Mouse (Mus musculus) urinary bladder, postnatal 14 days (tissue): ENCODE measurements at regions not wholly inside any gene's neighbourhood (a gene's known extent, or its start where the extent isn't known, plus 50 kb on each side); places are given as distances from the start of the nearest gene placed in this dataset.

Experiments used
- DNase-seq: peaks from one replicate; pipeline ENCODE4 v3.0.0; 2021; ENCODE audit warnings: low spot score

DNA sequence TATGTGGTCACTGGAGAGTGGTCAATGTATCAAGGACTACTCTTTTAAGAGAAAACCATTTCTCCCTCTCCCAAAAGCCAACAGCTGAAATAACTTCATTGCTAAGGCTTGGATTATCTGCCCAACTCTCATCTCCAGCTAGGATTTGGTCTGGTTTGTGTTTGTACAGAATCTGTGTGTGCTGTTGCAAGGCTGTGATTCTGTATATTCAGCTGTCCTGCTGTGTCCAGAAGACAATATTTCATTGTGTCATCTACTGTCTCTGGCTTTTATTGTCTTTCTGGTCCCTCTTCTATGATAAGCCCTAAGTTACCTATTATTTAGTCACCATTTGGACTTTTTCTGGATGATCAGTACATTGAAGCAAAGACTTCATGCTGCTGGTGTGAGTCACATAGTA lies 110.9 kb downstream of the Cenpc1 start:
- DNase-seq = no peak

DNA sequence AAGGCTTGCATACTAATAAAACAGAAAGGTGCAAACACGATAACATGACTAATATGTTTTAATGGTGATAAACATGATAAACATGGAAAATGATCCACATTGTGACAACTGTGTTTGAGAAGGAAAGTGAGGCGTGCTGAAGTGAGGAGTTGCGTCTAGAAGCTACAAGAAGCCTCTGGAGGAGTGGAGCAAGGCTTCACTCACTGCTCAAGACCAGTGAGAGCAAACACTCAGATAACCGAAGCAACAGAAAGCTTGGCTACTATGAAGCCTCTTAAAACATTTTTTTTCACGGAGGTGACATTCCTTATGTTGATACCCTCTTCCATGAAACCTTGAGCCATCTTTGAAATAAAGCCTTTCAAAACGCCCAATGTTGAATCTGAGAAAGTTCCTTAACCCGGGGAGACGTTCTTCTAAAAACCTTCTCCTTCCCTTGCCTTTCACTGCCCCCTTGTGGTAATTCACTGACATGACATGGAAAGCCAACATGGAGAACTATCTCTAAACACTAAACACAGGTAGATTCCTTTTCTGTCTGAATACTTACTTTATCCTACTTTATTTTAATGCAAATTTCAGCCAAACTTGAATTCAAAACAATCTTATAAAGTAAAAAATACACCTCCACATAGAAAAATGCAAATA lies 128.6 kb downstream of the Cenpc1 start:
- peak; percentile 21 for DNase-seq

DNA sequence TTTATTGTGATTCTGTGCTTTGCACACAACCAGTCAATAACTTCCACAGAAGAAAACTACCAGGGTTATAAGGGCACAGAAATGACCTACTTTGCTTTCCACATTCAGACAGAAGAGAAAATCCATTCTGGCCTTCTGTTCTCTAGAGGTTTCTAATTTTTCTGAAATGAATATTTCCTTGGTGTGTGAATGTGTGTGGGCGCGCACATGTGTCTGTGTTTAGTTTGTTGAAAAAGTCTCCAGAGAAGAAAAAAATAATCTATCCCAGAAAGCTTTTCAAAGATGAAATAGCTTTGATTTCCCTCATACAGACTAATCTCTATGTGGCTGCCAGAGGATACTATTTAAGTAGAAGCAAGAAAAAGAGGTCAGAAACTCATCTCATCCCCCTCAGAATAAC lies 147.1 kb downstream of the Cenpc1 start:
- no peak for DNase-seq

DNA sequence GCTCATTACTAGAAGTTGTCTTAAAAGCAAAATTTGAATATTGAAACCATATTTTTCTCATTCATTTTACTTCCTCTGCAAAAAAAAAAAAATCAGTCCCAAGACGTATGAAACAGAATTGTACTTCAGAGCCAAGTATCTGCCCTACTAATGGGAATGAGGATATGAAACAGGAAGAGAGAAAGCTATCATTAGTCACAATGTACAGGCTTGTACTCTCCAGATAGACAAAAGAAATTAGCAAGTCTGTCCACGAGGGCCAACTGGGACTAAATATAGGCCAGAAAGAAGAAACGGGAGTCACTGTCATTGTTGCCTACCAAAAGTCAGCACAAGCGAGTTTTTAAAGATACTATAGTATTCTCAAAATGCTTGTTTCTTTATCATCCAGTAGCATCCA lies 150.4 kb downstream of the Cenpc1 start:
- no peak for DNase-seq

DNA sequence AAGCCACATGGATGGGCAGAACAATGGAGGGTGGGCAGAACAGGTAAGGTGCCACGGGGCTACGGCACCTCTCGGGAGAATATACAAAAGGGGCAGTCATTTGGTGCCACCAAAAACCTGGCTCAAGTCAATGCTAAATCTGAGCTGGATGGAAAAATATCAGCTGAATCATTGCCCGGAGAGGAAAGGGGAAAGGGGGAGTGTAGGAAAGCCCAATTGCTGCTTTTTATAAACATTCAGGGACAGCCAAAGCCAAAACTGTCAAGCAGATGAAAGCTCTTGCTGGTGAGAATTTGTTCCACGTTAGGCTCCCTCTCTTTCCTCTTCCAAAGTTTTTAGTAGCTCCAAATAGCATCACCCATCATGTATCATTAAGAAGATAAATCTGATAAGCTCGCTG lies 168.9 kb downstream of the Cenpc1 start:
- DNase-seq = no peak

DNA sequence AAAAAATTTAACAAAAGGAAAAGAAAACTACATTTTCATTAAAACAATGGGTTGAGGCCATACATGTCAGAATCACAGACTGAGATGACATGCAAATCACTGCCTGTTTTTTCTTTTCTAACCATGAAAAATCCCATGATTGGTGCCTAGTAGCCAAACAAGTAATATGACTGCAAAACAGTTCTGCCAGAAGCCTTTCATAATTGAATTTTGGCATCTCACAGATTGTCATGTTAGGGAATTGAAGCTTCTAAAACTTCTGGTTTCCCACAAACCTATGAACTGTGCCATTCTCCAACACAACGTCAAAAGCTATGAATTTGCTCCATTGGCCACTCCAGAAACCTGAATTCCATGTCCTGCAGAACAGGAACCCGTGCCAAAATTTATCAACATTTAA lies 169.6 kb downstream of the Cenpc1 start:
- no peak for DNase-seq

DNA sequence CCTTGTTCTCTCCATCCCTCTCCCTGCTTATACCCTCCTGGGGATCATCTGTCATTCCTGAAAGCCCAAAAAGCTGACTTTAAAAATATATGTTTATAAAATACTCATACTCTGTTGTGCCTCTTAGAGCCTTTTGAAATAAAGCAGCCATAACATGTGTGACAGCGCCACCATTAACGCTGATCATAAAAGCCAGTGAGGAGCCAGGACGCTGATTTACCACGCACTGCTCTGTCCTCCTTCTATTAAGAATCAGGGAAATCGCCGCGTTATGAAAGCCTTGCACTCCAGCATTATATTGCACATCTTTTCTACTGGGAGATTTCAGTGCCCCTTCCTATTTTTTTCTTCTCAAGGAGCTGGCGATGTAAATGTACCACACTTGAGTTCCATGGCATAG lies 195.1 kb downstream of the Cenpc1 start:
- DNase-seq = no peak

DNA sequence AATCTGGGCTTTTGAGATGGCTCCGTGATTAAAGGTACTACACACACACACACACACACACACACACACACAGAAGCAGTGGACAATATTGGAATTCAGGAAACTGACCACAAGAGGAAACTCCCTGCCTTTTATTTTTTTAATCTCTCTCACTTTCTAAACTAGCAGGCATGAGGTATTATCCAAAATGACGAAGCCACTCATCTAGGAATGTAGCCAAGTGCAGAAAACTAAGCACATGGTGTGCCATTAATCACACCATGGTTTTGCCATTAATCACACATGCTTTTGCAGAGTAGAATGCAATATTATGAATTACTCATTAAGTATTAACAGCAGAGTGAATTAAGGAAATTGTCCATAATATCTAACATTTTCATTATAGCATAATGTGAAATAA lies 232.8 kb downstream of the Cenpc1 start:
- no peak for DNase-seq

DNA sequence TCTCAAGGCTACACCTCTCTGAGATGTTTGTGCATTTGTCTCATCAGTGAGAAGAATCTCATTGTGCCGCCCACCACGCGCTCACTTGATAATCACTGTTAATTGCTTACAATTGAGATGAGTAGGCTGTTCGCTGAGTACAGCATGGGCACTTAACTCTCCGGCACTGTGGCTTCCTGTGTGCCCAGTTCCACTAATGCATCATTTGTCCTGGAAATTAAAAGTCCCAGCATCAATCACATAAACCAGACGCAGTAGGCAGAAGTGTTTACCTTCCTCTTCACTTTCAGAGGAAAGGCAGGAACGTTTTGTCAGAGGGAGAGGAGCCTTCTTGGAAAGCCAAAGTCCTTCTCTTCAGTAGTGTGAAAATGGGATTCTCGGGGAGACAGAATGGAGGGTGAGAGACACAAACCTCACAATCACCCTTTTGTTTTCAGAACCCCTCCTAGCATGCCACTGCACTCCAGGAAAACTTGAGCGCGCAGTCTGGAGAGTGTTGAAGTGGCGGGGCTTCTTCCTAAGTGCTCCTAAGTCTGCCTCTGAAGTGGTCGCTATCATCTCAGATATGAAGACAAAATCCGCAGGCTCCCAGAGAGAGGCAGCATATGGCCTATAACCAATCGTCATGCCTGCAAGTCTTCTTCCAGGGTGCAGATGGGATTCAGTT lies 269.7 kb downstream of the Cenpc1 start:
- DNase-seq = no peak

DNA sequence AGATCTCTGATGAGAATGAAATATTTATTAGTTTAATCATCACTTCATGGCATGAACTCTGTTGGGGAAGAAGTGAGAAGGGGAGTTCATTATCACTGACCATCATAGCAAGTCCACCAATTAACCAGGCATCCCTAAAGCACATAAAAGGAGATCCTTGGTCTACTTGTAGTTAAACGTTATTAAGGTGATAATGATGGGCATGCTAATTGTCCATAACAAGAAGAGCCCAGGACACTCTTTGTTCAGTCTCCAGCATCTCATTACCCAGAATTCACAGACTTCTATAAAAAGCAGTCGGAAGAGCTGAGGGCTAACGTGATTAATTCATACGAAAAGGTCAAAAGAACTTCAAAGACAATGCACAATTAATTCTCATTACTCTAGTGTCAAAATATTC lies 272.2 kb downstream of the Cenpc1 start:
- DNase-seq = no peak

DNA sequence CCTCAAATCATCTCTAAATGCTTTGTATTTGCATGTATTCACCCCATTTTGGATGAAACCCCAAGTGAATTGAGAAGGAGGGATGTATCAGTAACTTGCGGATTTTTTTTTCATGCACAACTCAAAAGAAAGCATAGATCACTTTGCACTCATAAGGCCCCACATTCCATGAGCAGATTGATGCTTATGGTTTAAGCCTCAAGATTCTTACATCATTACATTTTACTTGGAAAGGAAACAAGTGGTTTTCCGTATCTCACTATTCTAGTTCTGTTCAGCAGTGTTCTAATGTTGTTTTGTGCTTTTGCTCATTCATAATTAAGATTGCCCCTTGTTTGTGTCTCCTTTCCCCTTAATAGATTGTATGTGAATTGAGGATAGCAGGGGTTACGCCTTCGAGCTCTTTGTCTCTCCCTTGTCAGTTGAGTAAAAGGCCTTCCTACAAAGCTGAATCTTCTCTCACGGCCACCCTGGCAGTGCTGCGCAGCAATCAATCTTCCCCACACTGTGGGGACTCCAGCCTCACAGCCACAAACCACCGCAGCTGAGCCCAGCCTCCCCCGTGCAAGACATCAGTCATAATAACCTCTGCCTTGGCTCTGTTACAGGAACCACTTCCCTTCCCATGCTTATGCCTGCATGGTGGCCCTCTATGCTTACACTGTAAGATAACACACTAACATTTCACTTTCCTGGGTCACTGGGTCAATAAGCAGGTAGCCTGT lies 284.5 kb downstream of the Cenpc1 start:
- no peak for DNase-seq

DNA sequence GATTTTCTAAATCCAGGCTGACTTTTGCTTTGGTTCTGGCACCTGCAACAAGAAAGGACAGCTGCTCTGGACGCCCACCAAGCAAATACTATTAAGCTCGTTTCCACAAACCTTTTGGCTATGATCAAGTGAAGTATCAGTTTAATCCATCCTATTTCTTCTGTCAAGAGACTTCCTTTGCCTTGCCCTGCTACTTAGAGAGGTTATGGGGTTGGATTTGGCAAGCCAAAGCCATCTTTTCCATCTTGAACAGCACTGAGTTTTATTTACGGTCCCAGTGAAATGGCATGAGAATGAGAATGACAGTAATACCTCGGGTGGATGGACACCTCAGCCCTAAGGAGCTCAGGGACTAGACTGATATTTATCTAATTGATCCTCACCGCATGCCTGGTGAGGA lies 285.4 kb downstream of the Cenpc1 start:
- no peak for DNase-seq

DNA sequence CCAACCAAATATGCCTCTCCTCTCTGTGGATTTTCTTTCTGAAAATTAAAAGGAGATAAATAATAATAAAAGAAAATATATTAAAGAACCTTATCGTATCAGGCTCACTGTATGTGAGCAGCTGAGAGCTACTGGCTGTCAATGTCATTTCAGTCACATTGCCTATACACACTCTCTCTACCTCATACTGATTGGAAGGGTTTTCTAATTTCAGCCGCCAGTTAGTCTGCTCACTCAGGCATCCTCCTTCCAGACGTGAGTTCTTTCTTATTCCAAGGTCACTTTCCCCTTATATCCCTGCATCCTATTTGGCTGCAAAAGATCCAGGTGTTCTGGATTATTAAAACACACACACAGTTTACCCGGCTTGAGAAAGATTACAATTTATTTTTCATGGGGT lies 286.2 kb downstream of the Cenpc1 start:
- no peak for DNase-seq

DNA sequence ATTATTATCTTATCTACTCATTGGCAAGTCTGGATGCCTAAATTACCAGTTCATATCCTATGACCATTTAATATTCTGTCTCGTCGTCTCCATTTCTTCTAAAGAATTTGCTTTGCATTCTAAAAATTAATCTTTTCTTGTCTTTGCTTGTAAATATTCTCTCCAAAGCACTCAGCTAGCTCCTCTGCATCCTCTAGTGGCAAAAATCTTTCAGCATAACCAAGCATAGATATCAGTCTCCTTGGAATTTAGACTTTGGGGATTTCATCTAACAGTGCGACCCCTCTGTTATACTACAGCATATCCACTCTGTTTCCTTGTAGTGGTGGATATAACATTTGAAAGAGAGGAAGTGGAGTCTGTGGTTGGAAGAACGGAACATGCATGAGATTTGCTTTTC lies 292.7 kb downstream of the Cenpc1 start:
- DNase-seq = no peak

DNA sequence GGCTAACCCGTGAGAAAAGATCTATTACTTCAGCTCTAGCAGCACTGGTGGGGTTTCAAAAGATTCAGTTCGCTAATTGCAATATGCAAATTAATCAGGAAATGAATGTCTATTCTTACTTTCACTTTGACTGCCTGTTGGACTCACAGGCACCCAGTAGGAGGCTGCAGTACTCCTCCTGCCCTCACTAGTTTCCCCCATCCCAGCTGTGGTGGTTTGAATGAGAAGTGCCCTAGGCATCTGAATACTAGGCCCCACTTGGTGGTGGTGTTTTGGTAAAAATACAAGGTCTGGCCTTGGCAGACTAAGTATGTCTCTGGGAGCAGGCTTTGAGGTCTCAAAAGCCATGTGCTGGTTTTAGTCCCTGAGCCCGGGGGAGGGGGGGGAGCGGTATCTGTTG lies 293.3 kb downstream of the Cenpc1 start:
- DNase-seq = no peak

DNA sequence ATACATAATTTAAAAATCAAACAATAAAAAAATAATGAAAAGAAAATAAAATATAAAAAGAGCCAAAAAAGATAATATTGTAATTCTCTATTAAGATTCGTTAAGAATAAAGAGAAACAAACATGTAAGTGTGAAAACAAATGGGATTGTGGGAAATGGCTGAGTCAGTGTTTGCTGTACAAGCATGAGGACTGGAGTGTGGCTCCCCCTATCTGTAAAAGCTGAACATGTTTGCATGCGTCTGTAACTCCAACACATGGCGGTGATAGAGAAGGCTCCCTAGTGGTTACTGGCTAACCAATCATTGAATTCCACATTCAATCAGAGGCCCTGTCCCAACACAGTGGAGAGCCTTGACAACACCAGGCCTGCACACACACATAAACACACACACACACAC lies 298.2 kb downstream of the Cenpc1 start:
- no peak for DNase-seq

DNA sequence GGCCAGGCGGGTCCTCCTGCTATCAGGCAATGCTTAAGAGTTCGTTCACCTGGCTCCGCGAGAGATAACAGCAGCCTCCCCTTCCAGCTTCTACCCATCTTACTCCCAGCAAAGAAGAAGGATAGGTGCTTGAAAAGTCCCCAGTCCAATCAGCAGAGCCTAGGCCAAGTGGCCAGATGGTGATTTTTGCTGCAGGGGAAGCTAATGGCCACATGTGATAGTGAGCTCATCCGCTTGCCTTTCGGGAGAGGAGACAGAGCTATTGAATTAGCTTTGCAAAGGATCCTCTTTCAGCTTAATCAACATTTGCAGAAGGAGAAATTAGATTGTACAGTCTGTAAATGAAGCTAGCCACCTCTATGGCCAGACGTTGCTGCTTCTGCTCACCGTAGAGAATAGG lies 308.7 kb downstream of the Cenpc1 start:
- DNase-seq = no peak

DNA sequence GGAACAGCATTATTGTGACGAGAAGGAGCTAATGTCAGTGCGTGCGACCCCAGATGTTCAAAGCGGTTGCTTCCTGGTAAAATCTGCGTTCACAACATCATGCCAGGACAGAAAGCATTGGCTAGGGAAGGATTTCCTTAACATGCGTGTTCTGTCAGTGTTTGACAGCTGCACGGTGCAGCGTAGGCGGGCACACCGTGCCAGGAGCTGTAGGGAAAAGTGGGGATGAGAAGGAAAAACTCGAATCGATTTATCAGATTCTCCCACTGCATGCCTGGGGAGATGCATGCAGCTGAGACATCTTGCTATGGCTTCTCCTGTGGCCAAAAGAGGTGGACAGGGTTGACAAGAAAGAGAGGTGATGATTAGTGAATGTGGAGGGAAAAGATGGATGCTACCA lies 311.2 kb downstream of the Cenpc1 start:
- no peak for DNase-seq

DNA sequence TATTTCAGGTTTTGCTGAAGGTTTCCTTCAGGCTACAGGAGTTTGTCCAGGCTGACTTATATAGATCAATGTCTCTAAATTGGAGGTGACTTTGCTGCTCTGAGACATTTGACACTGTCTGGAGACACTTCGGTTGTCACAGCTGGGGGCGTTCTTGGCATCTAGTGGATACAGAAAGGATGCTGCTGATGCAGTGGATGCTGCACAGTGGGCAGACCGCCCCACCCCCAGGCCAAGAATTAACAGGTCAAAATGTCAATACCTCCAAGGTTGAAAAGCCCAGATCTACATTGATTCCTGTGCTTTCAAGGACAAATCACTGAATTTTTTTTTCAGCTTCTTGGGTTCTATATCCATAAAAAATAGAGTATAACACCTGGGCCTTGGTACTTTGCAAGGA lies 312.3 kb downstream of the Cenpc1 start:
- no peak for DNase-seq

DNA sequence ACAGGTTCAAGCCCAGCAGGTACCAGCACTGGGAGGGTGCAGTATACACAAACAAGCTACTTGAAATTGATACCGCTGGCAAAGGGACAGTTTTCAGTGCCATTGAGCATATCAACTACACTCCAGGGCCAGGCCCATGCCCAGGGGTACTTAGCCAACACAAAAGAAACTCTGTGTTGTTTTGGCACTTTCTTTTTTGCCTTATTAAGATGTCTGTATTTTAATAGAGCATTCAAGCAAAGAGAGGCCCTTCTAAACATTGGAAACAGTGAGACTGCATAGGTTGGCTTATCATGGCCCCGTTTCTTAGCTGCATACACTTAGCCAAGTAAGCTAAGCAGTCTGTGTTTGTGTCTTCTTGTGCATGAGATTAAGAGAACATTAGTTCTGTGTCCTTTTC lies 313.7 kb downstream of the Cenpc1 start:
- DNase-seq = no peak

DNA sequence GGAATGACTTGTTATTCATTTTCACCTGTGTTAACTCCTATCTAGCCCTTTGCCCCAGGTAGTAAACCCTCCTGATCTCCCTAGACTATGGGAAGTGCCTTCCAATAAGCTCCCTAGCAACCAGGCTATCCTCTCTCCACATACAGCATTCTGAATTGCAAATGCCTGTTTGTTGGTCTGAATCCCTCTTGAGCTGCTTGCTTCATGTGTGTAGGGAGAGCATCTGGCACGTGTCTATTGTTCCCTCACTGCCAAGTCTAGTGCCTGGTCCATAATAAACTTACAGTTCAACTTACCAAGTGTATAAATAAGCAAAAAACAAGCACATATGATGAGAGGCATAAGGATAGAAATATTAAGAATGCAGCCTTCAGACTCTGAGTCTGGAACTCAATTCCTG lies 314.5 kb downstream of the Cenpc1 start:
- no peak for DNase-seq

DNA sequence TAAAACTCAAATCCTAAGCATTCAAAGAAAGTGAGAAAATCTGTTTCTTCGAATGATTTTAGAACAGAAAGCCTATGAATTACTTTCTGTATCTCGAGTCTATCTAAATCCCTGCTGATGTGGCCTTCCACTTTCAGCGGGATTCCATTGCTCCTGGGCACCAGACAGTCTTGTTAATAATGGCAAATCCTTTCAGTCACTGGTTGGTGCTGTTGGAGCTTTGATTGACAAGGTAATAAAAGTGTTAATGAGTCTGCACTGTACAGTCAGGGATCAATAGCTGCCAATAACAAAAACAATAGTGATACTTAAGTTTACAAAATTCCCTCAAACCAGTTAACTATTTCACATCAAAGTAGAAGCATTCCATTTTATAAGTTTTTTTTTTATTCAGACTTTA lies 335.8 kb downstream of the Cenpc1 start:
- no peak for DNase-seq

DNA sequence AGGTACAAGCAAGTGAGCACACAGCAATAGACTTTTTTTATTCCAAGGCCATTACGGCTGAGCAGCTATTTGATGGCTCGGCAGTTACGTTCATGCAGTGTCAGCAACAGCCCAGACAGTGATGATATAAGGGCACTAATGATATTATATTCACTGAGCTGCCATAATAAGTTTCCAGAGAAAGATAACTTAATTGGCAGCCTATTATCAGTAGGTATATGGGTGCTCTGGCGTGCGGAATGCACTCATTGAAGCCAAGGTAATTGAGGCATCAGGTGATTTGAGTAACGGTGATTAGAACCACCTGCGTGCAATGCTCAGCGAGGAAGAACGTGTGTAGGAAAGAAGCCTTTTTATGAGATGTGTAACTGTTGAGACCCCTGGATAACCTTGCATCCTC lies 358.0 kb downstream of the Cenpc1 start:
- no peak for DNase-seq

DNA sequence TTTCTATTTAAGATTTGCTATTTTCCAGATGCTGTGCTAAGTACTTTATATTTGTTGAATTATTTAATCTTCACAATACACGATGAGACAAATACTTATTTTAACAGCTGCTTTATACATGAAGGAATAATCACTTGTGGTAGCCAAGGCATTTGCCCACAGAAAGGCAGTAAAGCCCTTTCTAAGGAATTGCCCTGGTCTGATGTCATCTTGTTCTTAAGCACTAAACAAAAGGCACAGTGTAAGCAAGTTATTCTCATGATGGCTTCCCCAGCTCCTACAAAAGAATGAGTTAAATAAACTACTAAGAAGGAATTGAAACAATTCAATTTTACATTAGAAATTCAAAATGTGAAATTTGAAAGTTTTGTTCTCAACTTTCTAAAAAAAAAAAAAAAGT lies 358.8 kb downstream of the Cenpc1 start:
- no peak for DNase-seq
